Mouse (Mus musculus) brain, embryonic 18.5 days (tissue): ENCODE results near the gene Srm.
A peak's percentile ranks its signal among the peaks of the same experiment; 100 is the strongest.

Experiments
- DNase-seq: peaks from one replicate; pipeline ENCODE4 v3.0.0-alpha.2; 2012; ENCODE audit warnings: low read depth, low spot score

The Srm gene

DNA sequence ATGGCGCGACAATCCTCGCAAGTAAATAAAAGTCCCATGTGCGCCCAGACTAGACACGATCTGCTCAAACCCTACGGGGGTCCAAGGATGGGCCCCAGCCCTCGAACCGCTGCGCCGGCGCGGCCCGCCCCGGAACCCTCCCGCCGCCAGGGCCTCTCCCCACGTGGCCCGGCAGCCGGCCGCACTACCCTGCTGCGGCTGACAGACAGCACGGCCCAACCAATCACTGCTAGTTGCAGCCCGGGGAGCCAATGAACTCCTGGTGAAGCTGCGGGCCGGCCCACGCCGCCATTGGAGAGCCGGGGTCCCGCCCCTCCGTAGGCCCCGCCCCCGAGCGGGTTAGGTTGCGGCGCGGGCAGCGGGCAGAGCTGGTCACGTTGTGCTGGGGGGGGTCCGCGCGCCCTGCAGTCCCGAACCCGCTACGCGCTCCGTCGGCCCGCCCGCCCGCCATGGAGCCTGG is at the start of gene Srm:
TSS of gene Srm (plus strand) at position 333 of the 460 bp plus-strand sequence.
- DNase-seq, result peak; percentile 95

DNA sequence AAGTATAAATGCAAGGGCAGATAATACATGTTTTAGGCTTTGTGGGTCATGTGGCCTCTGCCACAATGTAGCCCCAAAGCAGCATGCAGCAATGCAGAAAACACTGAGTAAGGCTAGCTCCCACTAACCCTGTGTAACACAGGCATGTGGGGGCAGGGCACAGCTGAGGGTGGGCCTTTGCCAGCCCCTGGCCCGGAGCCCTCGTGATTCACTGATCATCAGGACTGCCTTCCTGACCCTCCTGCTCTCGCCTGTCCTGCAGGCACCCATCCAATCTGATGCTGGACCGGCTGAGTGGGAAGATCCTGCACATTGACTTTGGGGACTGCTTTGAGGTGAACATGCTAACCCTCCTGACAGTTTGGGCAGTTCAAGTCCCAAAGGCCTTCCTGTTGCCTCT is 42.2 kb upstream of the Srm start:
- no peak for DNase-seq

DNA sequence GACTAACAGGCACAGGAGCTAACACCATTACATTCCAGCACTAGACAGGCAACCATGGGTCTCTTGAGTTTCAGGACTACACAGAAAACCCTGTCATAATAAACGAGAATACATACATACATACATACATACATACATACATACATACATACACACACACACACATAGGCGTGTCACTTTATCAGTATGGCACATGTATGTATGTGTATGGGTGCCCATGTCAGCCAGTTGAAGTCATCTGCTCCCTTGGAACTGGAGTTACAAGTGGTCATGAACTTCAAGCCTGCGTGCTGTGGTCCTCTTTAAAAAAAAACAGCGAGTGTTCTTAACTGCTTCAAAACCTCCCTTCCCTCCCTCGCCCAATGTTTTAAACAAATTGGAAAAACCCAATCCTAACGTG is 33.5 kb upstream of the Srm start:
- no peak for DNase-seq

DNA sequence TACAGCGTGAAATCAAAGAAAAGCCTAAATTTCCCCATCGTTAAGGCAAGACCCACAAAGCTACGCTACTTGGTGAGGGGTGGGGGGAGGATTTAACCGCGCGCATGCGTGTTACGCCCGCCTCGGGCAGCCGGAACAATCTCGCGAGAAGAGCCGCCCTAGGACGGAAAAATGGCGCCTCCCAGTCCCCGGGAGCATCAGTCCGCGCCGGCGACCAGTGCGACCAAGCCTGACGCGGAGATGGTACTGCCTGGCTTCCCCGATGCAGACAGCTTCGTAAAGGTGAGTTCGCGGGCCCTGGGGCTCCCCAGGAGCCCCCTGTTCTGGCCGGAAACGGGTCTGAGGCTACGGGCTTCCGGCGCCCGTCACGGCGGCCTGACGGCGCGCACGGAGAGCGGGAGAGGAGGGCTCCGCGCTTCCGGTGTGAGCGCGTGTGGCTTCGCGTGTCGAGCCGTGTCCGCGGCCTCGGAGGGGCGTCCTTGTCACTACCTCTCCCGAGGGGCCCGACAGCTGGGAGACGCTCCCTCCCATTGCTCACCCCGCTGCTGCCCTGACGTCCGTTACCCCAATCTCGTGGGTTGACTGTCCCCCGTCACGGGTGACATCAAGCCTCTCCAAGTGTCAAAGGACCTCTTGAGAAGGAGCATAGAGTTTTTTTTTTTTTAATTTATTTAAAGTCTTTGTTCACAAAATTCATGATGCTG is 32.9 kb upstream of the Srm start, which contains the start of gene Exosc10:
TSS of gene Exosc10 (plus strand) at position 133 of the 704 bp plus-strand sequence.
- peak; percentile 82 for DNase-seq

DNA sequence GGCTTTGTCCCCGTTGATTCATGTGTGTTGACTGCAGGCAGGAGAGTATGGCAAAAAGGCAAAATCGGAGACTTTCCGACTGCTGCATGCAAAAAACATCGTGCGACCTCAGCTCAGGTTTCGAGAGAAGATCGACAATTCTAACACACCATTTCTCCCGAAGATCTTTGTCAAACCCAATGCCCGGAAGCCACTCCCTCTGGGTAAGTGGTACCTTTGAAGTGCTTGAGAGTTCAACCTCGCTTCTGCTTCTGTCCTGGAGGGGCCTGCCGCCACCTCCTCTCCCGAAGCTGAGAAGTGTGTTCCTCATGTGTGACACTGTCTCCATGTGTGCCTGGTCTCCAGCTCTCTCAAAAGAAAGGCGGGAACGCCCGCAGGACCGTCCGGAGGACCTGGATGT is 28.6 kb upstream of the Srm start:
- DNase-seq, result no peak

DNA sequence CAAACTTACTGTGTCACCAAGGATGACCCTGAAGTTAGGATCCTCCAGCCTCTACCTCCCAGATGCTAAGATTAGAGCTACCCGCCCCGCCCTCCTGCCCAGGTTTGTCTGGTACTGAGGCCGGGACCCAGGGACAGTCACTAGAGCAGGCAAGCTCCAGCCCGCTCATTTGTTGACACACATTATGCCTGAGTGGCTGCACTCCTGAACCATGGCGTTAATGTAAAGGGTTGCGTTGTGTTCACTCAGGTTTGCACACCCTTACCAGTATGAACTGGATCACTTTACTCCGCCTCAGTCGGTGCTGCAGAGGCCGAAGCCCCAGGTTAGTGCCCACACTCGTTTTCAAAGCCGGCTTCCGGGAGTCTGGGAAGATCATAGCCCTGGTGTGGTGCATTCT is 27.7 kb upstream of the Srm start:
- no peak for DNase-seq

DNA sequence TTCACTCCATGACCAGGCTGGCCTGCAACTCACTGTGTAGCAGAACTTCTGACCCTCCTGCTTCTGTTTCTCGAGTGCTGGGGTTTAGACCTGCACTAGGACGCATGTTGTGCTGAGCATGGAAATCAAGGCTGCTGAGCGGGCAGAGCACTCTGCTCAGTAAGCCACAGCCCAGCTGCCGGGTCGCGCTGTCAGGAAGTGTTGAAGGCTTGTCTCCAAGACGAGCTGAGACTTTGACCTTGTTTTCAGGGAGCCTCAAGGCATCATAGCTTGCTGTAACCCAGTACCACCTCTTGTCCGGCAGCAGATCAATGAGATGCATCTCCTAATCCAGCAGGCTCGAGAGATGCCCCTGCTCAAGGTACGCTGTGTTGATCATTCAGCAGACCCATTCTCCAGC is 21.2 kb upstream of the Srm start:
- DNase-seq, result no peak

DNA sequence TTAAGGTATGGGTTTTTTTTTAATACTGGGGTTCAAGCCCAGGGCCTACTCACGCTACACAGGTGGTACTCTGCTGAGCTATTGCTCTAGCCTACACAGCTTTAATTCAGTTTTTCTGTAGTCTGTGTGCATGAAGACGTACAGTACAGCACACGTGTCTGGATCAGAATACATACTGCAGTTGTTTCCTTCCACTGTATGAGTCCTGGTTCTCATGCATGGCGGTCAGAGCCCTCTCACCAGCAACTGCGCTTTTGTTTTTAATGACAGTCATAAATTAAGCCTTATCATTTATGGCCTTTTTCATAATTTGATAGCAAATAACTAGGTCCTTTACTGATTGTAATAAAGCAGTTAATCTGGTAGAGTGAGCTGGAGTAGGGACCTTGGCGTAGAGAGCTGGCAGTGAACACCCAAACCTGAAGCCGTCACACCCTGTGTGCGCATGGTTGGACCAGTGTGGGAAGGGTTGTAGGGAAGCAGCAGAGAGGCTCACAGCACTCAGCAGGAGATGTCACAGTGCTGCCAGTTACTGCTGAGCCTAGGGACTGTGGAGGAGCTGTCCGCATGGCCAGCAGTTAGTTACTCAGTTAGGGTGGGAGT is 20.5 kb upstream of the Srm start:
- no peak for DNase-seq

DNA sequence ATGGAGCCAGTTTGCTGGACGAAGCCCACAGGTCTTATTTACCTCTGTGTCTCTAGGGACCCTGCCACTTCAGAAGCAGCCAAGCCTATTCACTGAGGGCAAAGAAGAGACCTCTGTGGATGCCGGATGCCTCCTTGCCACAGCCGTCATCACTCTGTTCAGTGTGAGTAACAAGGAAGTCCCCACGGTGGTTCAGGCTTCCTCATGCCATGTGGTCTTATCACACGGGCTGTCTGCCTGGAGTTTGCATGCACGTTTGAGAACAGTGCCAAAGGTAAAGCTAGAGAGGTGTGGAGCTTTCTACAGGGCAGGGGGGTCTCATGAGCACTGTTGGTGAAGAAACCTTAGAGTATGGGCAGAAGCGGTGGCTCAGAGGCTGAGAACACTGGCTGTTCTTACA is 18.1 kb upstream of the Srm start:
- DNase-seq, result no peak

DNA sequence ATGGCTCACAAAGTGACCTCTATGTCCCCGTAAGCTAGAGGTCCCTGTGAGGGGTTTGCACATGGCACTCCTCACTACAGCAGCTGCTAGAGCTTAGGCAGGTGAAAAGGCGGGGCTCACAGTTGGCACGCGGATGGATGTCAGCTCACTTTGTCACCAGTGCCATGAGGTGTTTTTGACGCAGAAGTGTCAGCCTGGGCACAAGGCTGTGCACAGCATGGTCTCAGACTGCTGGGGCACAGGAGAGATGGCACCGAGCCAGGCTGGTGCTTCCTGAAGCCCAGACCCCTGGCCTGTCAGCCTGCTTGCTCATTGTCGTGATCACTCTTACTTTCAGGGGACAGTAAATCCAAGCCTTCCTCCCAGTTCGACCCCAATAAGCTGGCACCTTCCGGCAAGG is 10.5 kb upstream of the Srm start:
- DNase-seq, result no peak

DNA sequence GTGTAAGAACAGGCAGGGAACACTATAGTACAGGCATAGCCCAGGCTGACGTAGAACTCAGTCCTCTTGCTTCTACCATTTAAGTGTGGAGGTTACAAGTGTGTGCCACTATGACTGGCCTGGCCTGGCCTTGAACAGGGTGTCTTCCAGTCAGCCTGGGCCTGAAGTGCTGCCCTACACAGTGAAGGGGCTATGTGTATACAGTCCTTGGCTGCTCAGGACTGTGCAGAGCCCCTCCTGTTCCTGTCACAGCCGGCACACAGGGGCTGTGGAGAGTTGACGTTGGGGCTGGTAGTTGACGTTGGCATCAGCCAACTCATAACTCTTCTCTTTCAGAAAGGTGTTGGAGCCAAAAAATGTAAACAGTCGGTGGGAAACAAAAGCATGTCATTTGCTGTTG is 9.9 kb upstream of the Srm start:
- DNase-seq, result no peak

DNA sequence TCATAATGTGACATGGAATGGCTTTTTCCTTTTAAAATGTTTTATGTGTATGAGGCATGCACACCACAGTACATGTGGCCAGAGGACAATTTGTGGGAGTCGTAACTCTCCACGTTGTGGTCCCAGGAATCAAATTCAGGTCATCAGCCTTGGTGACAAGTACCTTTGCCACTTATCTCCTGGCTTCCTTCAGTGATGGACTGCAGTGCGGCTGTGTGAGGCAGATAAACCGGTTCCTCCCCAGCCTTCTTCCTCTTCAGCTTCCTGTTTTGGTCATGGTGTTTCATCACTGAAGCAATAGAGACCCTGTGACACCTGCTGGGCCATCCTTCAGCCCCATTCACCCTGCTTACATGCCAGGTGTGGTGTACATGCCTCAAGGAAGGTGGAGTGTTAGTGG is 8.0 kb upstream of the Srm start:
- DNase-seq, result no peak

DNA sequence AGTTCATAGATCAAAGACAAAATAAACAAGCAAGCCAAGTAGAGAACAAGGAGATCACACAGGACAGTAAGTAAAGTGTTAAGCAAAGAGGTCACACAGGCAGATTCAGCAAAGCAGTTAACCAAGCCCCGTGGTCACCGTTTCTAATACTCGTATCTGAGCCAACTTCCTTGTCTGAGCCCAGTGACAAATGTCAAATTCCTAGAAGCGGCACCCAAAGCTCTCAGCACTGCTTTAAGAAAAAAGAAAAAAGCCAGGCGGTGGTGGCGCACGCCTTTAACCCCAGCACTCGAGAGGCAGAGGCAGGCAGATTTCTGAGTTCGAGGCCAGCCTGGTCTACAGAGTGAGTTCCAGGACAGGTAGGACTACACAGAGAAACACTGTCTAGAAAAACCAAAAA is 4.7 kb upstream of the Srm start:
- DNase-seq, result no peak

DNA sequence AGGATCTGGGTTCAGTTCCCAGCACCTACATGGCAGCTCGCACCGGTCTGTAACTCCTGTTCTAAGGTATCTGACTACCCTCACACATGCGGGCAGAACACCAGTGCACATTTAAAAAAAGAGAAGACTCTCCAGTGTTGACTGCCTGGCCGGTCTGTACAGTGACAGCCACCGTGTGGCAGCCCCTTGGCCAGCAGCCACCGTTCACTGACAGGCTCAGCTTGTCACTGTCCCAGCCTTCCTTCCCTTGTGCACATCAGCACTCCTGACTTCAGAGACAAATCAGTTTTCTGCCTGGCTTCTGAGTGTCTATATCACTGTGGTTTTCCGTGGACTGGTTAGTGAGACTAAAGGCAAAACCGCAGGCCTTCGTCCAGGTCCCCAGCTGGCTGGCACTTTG is 2.5 kb upstream of the Srm start:
- DNase-seq, result no peak

DNA sequence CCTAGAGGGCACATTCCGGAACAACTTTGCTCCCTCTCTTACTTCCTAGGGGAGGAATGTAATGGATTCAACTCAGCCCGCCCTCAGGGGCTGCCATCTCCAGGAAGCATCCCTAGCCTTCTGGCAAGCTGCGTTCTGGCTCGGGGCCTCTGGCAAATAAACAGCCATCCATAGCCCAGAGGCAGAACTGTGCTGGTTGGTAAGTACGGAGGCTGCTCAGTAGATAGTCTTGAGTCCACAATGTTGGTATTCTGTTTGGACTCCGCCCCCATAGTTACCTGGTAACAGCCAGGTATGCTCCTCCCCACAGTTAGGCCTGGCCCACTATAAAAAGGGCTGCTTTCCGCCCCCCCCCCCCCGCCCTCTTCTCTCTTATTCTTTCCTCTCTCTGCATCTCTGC is 1.7 kb upstream of the Srm start:
- DNase-seq, result no peak

DNA sequence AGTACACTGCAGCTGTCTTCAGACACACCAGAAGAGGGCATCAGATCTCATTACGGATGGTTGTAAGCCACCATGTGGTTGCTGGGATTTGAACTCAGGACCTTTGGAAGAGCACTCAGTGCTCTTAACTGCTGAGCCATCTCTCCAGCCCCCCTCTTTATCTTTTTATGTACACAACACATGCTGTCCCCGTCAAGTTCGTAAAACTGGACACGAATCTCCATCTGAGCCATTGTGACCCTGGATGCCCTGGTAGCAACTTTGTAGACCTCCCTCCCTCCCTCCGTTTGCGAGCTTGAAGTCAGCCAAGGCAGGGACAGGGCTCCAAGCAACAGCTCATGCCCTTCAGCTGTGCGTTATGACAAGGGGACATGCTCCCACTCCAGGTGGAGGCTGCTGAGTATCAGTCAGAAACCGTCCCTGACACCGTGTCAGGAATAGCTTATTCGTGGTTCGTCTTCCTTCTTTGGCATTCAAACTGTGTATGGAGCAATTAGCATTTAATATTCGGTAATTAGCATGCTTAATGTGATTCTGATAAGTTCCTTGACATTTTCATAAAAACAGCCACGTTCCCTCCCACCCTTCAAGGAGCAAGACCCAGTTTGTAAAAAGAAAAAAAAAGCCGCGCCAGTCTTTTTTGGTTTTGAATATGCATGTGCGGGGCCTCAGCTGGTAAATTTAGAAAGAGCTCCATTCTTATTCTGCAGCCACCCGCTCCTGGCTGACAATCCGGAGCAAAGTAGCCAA is 707 bp upstream of the Srm start:
- DNase-seq, result no peak

DNA sequence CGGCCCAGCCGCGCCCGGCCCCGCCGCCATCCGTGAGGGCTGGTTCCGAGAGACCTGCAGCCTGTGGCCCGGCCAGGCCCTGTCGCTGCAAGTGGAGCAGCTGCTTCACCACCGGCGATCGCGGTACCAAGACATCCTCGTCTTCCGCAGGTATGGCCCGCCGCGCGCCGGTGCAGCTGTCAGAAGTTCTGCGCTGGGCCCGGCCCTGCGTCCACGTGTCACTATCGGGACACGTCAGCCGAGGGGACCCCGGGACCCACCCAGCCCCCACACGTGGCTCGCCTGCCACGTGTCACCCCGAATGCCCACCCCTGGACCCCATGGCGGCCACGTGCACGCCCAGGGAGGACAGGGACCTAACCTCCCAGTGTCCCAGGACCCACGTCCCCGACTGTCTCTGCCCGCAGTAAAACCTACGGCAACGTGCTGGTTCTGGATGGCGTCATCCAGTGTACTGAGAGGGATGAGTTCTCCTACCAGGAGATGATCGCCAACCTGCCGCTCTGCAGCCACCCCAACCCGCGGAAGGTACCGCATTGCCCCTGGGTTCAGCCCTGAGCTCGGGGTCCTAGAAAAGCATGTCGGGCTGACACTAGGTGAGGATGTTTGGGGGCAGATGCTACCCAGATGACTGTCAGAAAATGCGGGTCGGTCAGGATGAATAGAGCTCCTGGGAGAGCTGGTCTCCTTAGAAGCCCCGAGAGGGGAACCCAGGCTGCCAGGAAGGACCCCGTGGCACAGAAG is 506 bp downstream of the Srm start:
- no peak for DNase-seq

DNA sequence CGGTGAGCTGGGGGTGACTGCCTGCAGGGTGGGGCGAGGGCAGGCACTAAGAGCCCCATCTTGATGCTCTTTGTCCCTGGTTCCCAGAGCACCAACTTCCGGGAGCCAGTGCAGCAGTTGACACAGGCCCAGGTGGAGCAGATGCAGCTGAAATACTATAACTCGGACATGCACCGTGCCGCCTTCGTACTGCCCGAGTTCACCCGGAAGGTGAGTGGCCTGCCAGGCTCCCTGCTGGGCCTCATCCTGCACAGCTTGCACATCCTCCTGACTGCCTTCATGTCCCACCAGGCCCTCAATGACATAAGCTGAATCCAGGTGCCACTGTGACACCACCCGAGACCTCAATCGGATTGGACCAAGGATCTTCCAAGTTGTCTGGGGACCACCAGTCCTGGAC is 2.7 kb downstream of the Srm start:
- DNase-seq, result no peak

DNA sequence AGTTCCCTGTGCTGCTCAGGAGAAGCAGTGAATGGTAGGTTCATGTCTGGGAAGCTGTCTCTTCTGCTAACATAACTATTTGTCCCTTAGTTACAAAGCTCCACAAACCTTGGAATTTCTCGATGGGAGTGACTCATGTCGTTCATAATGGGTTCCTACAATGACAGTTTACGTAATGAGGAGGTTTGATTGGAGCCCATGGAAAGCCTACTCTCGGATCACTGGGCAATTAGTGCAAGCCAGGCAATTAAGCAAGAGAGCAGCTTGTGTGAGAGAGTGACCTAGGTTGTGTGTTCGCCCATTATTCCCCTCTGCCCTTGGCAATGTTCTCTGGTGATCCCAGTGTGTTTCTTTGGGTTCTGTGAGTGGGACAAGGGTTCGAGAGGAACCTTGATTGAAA is 4.6 kb downstream of the Srm start:
- DNase-seq, result no peak

DNA sequence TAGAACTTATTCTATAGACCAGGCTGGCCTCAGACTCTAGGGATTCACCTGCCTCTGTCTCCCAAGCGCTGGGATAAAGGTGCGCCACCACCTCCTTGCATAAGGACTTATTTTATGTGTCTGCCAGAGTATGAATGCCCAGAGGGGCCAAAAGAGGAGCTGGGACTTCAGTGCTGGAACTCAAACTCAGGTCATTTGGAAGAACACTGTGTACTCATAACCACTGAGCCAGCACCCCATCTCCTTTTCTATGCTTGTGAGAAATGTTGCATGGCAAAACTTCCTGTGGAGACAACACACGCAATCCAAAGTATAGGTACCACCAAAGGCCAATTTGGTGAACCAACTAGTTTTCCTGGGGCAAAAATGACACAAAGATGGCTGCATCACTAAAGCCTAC is 5.4 kb downstream of the Srm start:
- no peak for DNase-seq

DNA sequence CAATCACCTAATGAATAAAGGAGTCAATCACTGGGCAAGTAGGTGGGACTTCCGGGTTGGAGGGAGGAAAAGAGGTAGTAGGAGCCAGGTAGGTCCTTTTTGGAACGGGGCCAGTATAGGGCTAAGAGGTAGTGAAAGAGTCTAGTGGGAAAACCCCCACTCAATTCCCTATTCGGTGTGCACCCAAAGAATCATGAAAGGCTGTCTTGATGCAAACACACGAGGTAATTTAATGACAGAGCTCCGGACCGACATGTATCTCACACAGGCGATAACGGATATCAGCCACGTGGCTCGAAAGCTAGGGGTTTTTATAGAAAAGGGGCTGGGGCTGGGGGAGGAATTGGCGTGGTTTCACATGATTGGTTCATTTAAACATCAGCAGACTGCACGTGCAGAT is 7.5 kb downstream of the Srm start:
- DNase-seq, result no peak

DNA sequence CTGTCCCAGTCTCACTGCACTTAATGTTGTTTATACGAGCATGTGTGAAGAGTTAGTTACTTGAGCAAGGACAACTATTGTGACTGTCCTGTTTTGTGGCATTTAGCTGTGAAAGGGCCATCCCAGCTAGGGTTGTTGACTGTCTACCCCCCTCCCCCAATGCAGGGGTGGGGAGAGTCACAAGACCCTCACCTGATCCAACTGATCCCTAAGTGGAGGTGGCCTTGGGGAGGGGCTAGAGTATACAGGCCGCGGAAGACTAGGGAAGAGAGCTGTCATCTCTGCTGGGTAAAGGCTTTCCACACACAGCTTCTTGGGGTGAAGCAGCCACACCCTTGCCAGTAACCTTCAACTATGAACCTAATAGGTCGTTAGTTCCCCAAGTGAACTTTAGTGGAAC is 9.0 kb downstream of the Srm start:
- no peak for DNase-seq
